Mouse (Mus musculus) forebrain, embryonic 10.5 days (tissue): Measurements from ENCODE around the gene Shc2. TPM values are rescaled to one million over a fixed set of nuclear protein-coding genes. Genes with fewer than 3 reads are reported as not detected.

ENCODE experiments used
- polyA plus RNA-seq: library from polyadenylated mRNA; unstranded; fragments of >200 nt; fragmentation: Nextera tagmentation; extraction: Ambion mirVana; gene quantifications from 2 replicates; pipeline ENCODE4 v1.2.1, GENCODE M21; 2016

Shc2 gene
- polyA plus RNA-seq, 1 experiment from 2014 or later = 9.5 TPM

Other genes starting within 250 kb of the Shc2 start
- gene Vmn2r83, start 169.2 kb downstream of the Shc2 start, polyA plus RNA-seq = not detected in 2 replicates
- 26.0 and 28.8 TPM in 2 replicates for gene Plpp2, start 104.1 kb downstream of the Shc2 start, polyA plus RNA-seq
- 65.0 and 73.5 TPM in 2 replicates for gene Mier2, start 82.7 kb downstream of the Shc2 start, polyA plus RNA-seq
- gene Theg, start 50.6 kb downstream of the Shc2 start, polyA plus RNA-seq = not detected in 2 replicates
- gene C2cd4c, start 23.9 kb downstream of the Shc2 start, polyA plus RNA-seq = not detected in 2 replicates
- not detected in 2 replicates for gene Odf3l2, start 7.8 kb upstream of the Shc2 start, polyA plus RNA-seq
- 0.90 and 1.5 TPM in 2 replicates for gene Madcam1, start 26.6 kb upstream of the Shc2 start, polyA plus RNA-seq
- 59.7 and 63.8 TPM in 2 replicates for gene Tpgs1, start 31.5 kb upstream of the Shc2 start, polyA plus RNA-seq
- 253 and 264 TPM in 2 replicates for gene Cdc34, start 44.3 kb upstream of the Shc2 start, polyA plus RNA-seq
- 0.84 and 1.0 TPM in 2 replicates for gene Gzmm, start 51.1 kb upstream of the Shc2 start, polyA plus RNA-seq
- 598 and 623 TPM in 2 replicates for gene Bsg, start 66.6 kb upstream of the Shc2 start, polyA plus RNA-seq
- gene Hcn2, start 78.7 kb upstream of the Shc2 start, polyA plus RNA-seq = 0.06 TPM in 1 of 2 replicates, not detected in the other
- 50.9 and 52.9 TPM in 2 replicates for gene Polrmt, start 108.7 kb upstream of the Shc2 start, polyA plus RNA-seq
- gene Fgf22, start 117.2 kb upstream of the Shc2 start, polyA plus RNA-seq = 0.36 and 0.64 TPM in 2 replicates
- gene Rnf126, start 129.0 kb upstream of the Shc2 start, polyA plus RNA-seq = 92.4 and 113 TPM in 2 replicates
- 1.1 and 1.5 TPM in 2 replicates for gene Fstl3, start 139.4 kb upstream of the Shc2 start, polyA plus RNA-seq
- not detected in 2 replicates for gene Prss57, start 153.0 kb upstream of the Shc2 start, polyA plus RNA-seq
- gene Palm, start 155.7 kb upstream of the Shc2 start, polyA plus RNA-seq = 114 and 119 TPM in 2 replicates
- 0.18 and 1.0 TPM in 2 replicates for gene Misp, start 183.1 kb upstream of the Shc2 start, polyA plus RNA-seq
- gene Ptbp1, start 216.5 kb upstream of the Shc2 start, polyA plus RNA-seq = 370 and 377 TPM in 2 replicates
- 8.1 TPM in 2 replicates for gene Prtn3, start 236.6 kb upstream of the Shc2 start, polyA plus RNA-seq
- gene Plppr3, start 236.7 kb upstream of the Shc2 start, polyA plus RNA-seq = 91.4 and 102 TPM in 2 replicates
- not detected in 2 replicates for gene Elane, start 248.3 kb upstream of the Shc2 start, polyA plus RNA-seq